In genomic region chr7:90280274-90280875, GRCm38 (mm10) we compare ENCODE assay signal across 10 mouse cellular contexts. TPM values are rescaled to one million over a fixed set of nuclear protein-coding genes. Genes with fewer than 3 reads are reported as not detected.
A peak's percentile ranks its signal among the peaks of the same experiment; 100 is the strongest.
DNase-seq lines count a peak whose midpoint lies in the region; ATAC-seq and TF ChIP-seq lines count a peak whose summit lies in the region.
"Had no signal": no experiment of that assay in that cellular context is flagged by ENCODE, and none has a peak within 500 bp of the region (broad histone marks: within the 10 kb centered on the region; RNA-seq: fewer than 3 reads in every experiment).

No protein-coding gene starts in this region.

- WGBS in heart, embryonic 10.5 days = 46% methylated on average over 11 of the region's 11 CpGs

- H3K4me1 ChIP-seq in heart, embryonic 10.5 days = 0 out of 2 replicates have a peak, but pooled peaks cover 6% of the 10 kb centered on the region
- H3K4me1 ChIP-seq: embryonic facial prominence, embryonic 13.5 days had no signal

- CTCF ChIA-PET in Patski (lab: Charles Lee) = interaction anchor here (1.3 to 1.6 kb wide), 2 partner anchors 18 to 108 kb away, joined by 3 to 4 read pairs; no protein-coding TSS in a partner anchor

- no peak for ATAC-seq in Patski

- POLR2A ChIA-PET in Patski (lab: Charles Lee) = no interaction called here

- no peaks in the 10 kb centered on the region for H3K36me3 ChIP-seq in heart, embryonic 10.5 days
- H3K36me3 ChIP-seq: embryonic facial prominence, embryonic 13.5 days had no signal

- H3K27me3 ChIP-seq in heart, embryonic 10.5 days (ENCODE audit: insufficient read depth, poor library complexity, severe bottlenecking) = no peaks in the 10 kb centered on the region
- no peaks in the 10 kb centered on the region for H3K27me3 ChIP-seq in Patski
- H3K27me3 ChIP-seq: embryonic facial prominence, embryonic 13.5 days had no signal

- TF ChIP-seq CTCF in Patski (IDR thresholded peaks at IDR 0.05) = peak; percentile 73

- in situ Hi-C loops in Patski (cut with MboI; ENCODE audit: low pct_unique_long_range_greater_than_20kb) = no loop called here

- no peak overlapping the region for H3K4me3 ChIP-seq in heart, embryonic 10.5 days
- H3K4me3 ChIP-seq: embryonic facial prominence, embryonic 13.5 days had no signal

- no peaks in the 10 kb centered on the region for H3K9me3 ChIP-seq in heart, embryonic 10.5 days
- H3K9me3 ChIP-seq: embryonic facial prominence, embryonic 13.5 days had no signal

- no peak overlapping the region for H3K27ac ChIP-seq in heart, embryonic 10.5 days
- H3K27ac ChIP-seq: embryonic facial prominence, embryonic 13.5 days had no signal

- peak; percentile 72 for DNase-seq in heart, embryonic 10.5 days (ENCODE audit: low spot score)
- DNase-seq in heart, adult 9 months (ENCODE audit: low spot score in 2 of 2) = no peak
- DNase-seq in A20 (ENCODE audit: low read depth, low spot score) = peak; percentile 65
- no peak for DNase-seq in Patski (ENCODE audit: low read depth, low spot score)
- peak; percentile 38 for DNase-seq in embryo, embryonic 10 days (ENCODE audit: low spot score)
- DNase-seq in kidney, postnatal 14 days = peak; percentile 42
- DNase-seq in natural killer cell, adult 2 months (ENCODE audit: low spot score in 2 of 2) = peak; percentile 46 to 53
- DNase-seq in ovary, postnatal 14 days (ENCODE audit: low spot score) = no peak

RNA-seq across cellular contexts. Expression of gene Ccdc83, which starts 14.8 kb away (rescaled TPM):
- 0.24 TPM in 1 of 2 replicates, not detected in the other for polyA plus RNA-seq in heart, embryonic 10.5 days (2016; fragmentation: Nextera tagmentation; extraction: Ambion mirVana)
- polyA plus RNA-seq in Patski (2021) = not detected
- polyA plus RNA-seq: embryonic facial prominence, embryonic 13.5 days; stomach, embryonic 14.5 days had no signal

RNA-seq across cellular contexts. Expression of gene Sytl2, which starts 21.7 kb away (rescaled TPM):
- polyA plus RNA-seq in heart, embryonic 10.5 days (2016; fragmentation: Nextera tagmentation; extraction: Ambion mirVana) = 3.2 and 3.4 TPM in 2 replicates
- polyA plus RNA-seq in Patski (2021) = 214 TPM

Comparison
In these comparisons a context has a peak if more than half of its experiments do, and no peak if none do; other contexts are left out.
1. DNase-seq: peak in heart, embryonic 10.5 days (single experiment), A20 (single experiment), embryo, embryonic 10 days (single experiment), kidney, postnatal 14 days (single experiment) and natural killer cell, adult 2 months (2 of 2); none in heart, adult 9 months (0 of 2), Patski (single experiment) and ovary, postnatal 14 days (single experiment).
2. RNA of gene Sytl2, which starts 21.7 kb away (polyA plus RNA-seq): 214 TPM in Patski (single experiment); 3.2 to 3.4 TPM in heart, embryonic 10.5 days; every median in the first group is over 10 times any median in the second.